11 mouse cellular contexts compared by ENCODE assay signal in the genomic region with DNA sequence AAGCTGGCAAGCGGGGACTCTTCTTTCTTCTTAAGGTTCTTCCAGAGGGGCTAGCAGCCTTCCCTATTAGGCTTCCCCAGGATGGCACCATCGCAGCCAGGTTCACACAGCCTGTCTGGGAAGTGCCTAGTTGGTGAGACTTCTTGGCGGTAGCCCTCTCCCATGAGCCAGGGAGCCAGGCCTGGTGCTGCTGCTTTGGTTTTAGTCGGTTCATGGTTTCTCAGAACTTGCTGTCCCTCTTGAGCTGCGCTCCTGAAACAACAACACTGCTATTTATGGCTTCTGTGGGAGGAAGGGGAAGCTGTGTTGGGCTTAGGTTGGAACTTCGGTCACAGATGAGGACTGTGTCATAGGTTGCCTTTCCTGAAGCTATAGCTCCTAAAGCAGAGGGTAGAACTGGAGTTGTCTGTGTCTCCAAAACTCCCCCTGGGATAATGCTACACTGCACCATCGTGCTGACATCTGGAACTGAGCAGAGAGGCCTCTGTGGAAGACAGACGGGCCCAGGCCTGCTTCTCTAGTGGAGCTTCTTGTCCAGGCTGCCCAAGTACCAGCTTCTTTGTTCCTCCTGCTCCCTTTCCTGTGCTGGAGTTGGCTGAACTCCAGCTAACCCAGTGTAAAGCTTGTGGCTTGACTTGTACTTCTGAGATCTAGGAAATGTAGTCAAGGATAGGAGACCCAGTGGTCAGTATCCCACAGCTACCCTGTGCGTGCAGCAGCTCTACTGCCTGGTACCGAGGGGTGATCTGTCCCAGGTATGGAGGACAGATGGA. TPM values are rescaled to one million over a fixed set of nuclear protein-coding genes. Genes with fewer than 3 reads are reported as not detected.
A peak's percentile ranks its signal among the peaks of the same experiment; 100 is the strongest.
DNase-seq lines count a peak whose midpoint lies in the region; ATAC-seq and TF ChIP-seq lines count a peak whose summit lies in the region.
"Had no signal": no experiment of that assay in that cellular context is flagged by ENCODE, and none has a peak within 500 bp of the region (broad histone marks: within the 10 kb centered on the region; RNA-seq: fewer than 3 reads in every experiment).

No protein-coding gene starts in this region.

- no peaks in the 10 kb centered on the region for H3K9me3 ChIP-seq in heart, embryonic 11.5 days (replicated peaks; ENCODE audit: control insufficient read depth, low read length)
- no peaks in the 10 kb centered on the region for H3K9me3 ChIP-seq in limb, embryonic 15.5 days

- H3K4me2 ChIP-seq in heart, embryonic 11.5 days, result no peak overlapping the region
- no peak overlapping the region for H3K4me2 ChIP-seq in limb, embryonic 15.5 days

- DNase-seq in heart, adult 9 months (ENCODE audit: low spot score in 2 of 2), result no peak
- DNase-seq in left cerebral cortex, adult 2 months (ENCODE audit: extremely low spot score in 1 of 2, low spot score in 2 of 2), result no peak
- DNase-seq in left cerebral cortex, adult 8-10 months (ENCODE audit: low spot score in 2 of 2), result no peak
- DNase-seq in spleen, adult 12 weeks (ENCODE audit: low spot score), result no peak
- no peak for DNase-seq in T-cell, adult 2 months (ENCODE audit: low spot score)
- DNase-seq: forebrain, postnatal 0 days; lung, adult 2 months; right cerebral cortex, adult 18-20 months had no signal

- intact Hi-C loops in left cerebral cortex, adult 2 months (cut with DNase I), result no loop called here

- ATAC-seq in heart, embryonic 11.5 days (replicated peaks; ENCODE audit: insufficient number of reproducible peaks, low FRiP score, low TSS enrichment), result no peak
- ATAC-seq in limb, embryonic 15.5 days (ENCODE audit: insufficient number of reproducible peaks, low FRiP score, low TSS enrichment, low read depth), result no peak
- ATAC-seq: forebrain, postnatal 0 days had no signal

- no peak for TF ChIP-seq POLR2A in bone marrow macrophage, adult 2 months (IDR thresholded peaks at IDR 0.05; ENCODE audit: borderline replicate concordance, low read depth, low read length)

- peaks cover 28% of the 10 kb centered on the region for H3K36me3 ChIP-seq in heart, embryonic 11.5 days (ENCODE audit: control insufficient read depth, insufficient read depth, low read length)
- peaks cover 81% of the 10 kb centered on the region for H3K36me3 ChIP-seq in limb, embryonic 15.5 days

- H3K27me3 ChIP-seq in heart, embryonic 11.5 days (ENCODE audit: control insufficient read depth, insufficient read depth, low read length), result no peaks in the 10 kb centered on the region
- H3K27me3 ChIP-seq in limb, embryonic 15.5 days, result no peaks in the 10 kb centered on the region

- H3K9ac ChIP-seq in heart, embryonic 11.5 days (ENCODE audit: low read depth, low read length), result no peak overlapping the region
- H3K9ac ChIP-seq in limb, embryonic 15.5 days, result no peak overlapping the region
- H3K9ac ChIP-seq: forebrain, postnatal 0 days had no signal

- TF ChIP-seq CTCF in left cerebral cortex, adult 2 months (IDR thresholded peaks at IDR 0.05), result no peak
- TF ChIP-seq CTCF in bone marrow macrophage, adult 2 months (IDR thresholded peaks at IDR 0.05; ENCODE audit: low read depth, low read length), result no peak

- WGBS in heart, embryonic 11.5 days (ENCODE audit: insufficient replicate concordance), result 85% methylated on average over 10 of the region's 10 CpGs
- WGBS in limb, embryonic 15.5 days, result 72% methylated on average over 10 of the region's 10 CpGs

- no peak overlapping the region for H3K4me3 ChIP-seq in heart, embryonic 11.5 days (ENCODE audit: low read depth, low read length)
- H3K4me3 ChIP-seq in left cerebral cortex, adult 2 months, result no peak overlapping the region
- H3K4me3 ChIP-seq in bone marrow macrophage, adult 2 months (ENCODE audit: insufficient read depth, low read length), result peak overlapping the region; percentile 18; the same call in 1 of the 2 replicates
- H3K4me3 ChIP-seq in limb, embryonic 15.5 days, result no peak overlapping the region

- H3K4me1 ChIP-seq in heart, embryonic 11.5 days (ENCODE audit: control insufficient read depth, insufficient read depth, low read length), result peaks cover 7% of the 10 kb centered on the region
- peaks cover 38% of the 10 kb centered on the region for H3K4me1 ChIP-seq in bone marrow macrophage, adult 2 months (ENCODE audit: control insufficient read depth, insufficient read depth, low read length)
- H3K4me1 ChIP-seq in limb, embryonic 15.5 days, result peaks cover 18% of the 10 kb centered on the region

- H3K27ac ChIP-seq in heart, embryonic 11.5 days (ENCODE audit: low read depth, low read length), result peak overlapping the region; percentile 41; the same call in 1 of the 2 replicates
- H3K27ac ChIP-seq in left cerebral cortex, adult 2 months, result peak overlapping the region; percentile 78
- peak overlapping the region; percentile 89 for H3K27ac ChIP-seq in bone marrow macrophage, adult 2 months (ENCODE audit: insufficient read depth, low read depth, low read length)
- H3K27ac ChIP-seq in limb, embryonic 15.5 days, result peak overlapping the region; percentile 6; the same call in 1 of the 2 replicates

RNA-seq across cellular contexts. Expression of gene Nudt16l1, which starts 2.4 kb away (rescaled TPM):
- polyA plus RNA-seq in heart, embryonic 11.5 days (2014; fragmentation: Nextera tagmentation; extraction: Ambion mirVana), result 102 and 106 TPM in 2 replicates
- total RNA-seq in left cerebral cortex, adult 2 months (2021), result 10 to 100 TPM; 70.1 to 71.4 TPM
- 10 to 100 TPM; 65.1 to 79.3 (median 69.9) TPM for total RNA-seq in left cerebral cortex, adult 8-10 months (2022)
- polyA plus RNA-seq in bone marrow macrophage, adult 2 months (2012; ENCODE audit: insufficient read depth, insufficient read length, missing spikeins), result 44.3 and 55.0 TPM in 2 replicates
- 147 and 151 TPM in 2 replicates for polyA plus RNA-seq in limb, embryonic 15.5 days (2015; fragmentation: Nextera tagmentation; extraction: Ambion mirVana)

RNA-seq across cellular contexts. Expression of gene Anks3, which starts 27.9 kb away (rescaled TPM):
- polyA plus RNA-seq in heart, embryonic 11.5 days (2014; fragmentation: Nextera tagmentation; extraction: Ambion mirVana), result 28.7 and 31.8 TPM in 2 replicates
- 10 to 100 TPM; 67.3 to 68.3 TPM for total RNA-seq in left cerebral cortex, adult 2 months (2021)
- 10 to 100 TPM; 48.8 to 58.9 (median 56.3) TPM for total RNA-seq in left cerebral cortex, adult 8-10 months (2022)
- 44.1 and 44.2 TPM in 2 replicates for polyA plus RNA-seq in bone marrow macrophage, adult 2 months (2012; ENCODE audit: insufficient read depth, insufficient read length, missing spikeins)
- 63.2 and 67.3 TPM in 2 replicates for polyA plus RNA-seq in limb, embryonic 15.5 days (2015; fragmentation: Nextera tagmentation; extraction: Ambion mirVana)

RNA-seq across cellular contexts. Expression of gene Mgrn1, which starts 50.1 kb away (rescaled TPM):
- 96.8 and 112 TPM in 2 replicates for polyA plus RNA-seq in heart, embryonic 11.5 days (2014; fragmentation: Nextera tagmentation; extraction: Ambion mirVana)
- 100 to 1,000 TPM; 208 to 211 TPM for total RNA-seq in left cerebral cortex, adult 2 months (2021)
- total RNA-seq in left cerebral cortex, adult 8-10 months (2022), result 100 to 1,000 TPM; 210 to 220 (median 214) TPM
- polyA plus RNA-seq in bone marrow macrophage, adult 2 months (2012; ENCODE audit: insufficient read depth, insufficient read length, missing spikeins), result 66.4 and 75.4 TPM in 2 replicates
- 85.9 and 89.9 TPM in 2 replicates for polyA plus RNA-seq in limb, embryonic 15.5 days (2015; fragmentation: Nextera tagmentation; extraction: Ambion mirVana)

RNA-seq across cellular contexts. Expression of gene Ubald1, which starts 56.0 kb away (rescaled TPM):
- polyA plus RNA-seq in heart, embryonic 11.5 days (2014; fragmentation: Nextera tagmentation; extraction: Ambion mirVana), result 27.4 and 28.8 TPM in 2 replicates
- 10 to 100 TPM; 91.8 to 93.7 TPM for total RNA-seq in left cerebral cortex, adult 2 months (2021)
- 10 to 100 TPM; 74.5 to 92.0 (median 80.8) TPM for total RNA-seq in left cerebral cortex, adult 8-10 months (2022)
- 68.4 and 72.6 TPM in 2 replicates for polyA plus RNA-seq in bone marrow macrophage, adult 2 months (2012; ENCODE audit: insufficient read depth, insufficient read length, missing spikeins)
- polyA plus RNA-seq in limb, embryonic 15.5 days (2015; fragmentation: Nextera tagmentation; extraction: Ambion mirVana), result 43.4 and 49.3 TPM in 2 replicates

Comparison
In these comparisons a context has a peak if more than half of its experiments do, and no peak if none do; other contexts are left out.
1. H3K27ac ChIP-seq: peak in every context shown above with its lines; median percentile 89 in bone marrow macrophage, adult 2 months; 78 in left cerebral cortex, adult 2 months; 41 in heart, embryonic 11.5 days; 6 in limb, embryonic 15.5 days.